Mouse (Mus musculus) forebrain, embryonic 16.5 days (tissue): ENCODE data around the gene Pcbp2. TPM values are rescaled to one million over a fixed set of nuclear protein-coding genes. Genes with fewer than 3 reads are reported as not detected.
A peak's percentile ranks its signal among the peaks of the same experiment; 100 is the strongest.

Experiments used
- ATAC-seq: fragments of 200-750 bp; cut with Nextera tagmentation; 2 replicates; pipeline ENCODE4 v1.8.0; 2017; ENCODE audit warnings: mild to moderate bottlenecking, moderate library complexity
- H3K27ac ChIP-seq: fragments of 300-500 bp; sonication (generic); 2 replicates; pipeline ENCODE4 v1.5.1; 2014; ENCODE audit warnings: low read length, control low read depth
- H3K27me3 ChIP-seq: fragments of 300-500 bp; sonication (generic); replicated peaks from 2 replicates; pipeline ENCODE4 v1.6.1; 2014; ENCODE audit warnings: low read length; ENCODE audit not compliant: control insufficient read depth, insufficient read depth
- H3K36me3 ChIP-seq: fragments of 300-500 bp; sonication (generic); 2 replicates; pipeline ENCODE4 v1.6.1; 2014; ENCODE audit not compliant: control insufficient read depth, insufficient read depth
- H3K4me1 ChIP-seq: fragments of 300-500 bp; sonication (generic); replicated peaks from 2 replicates; pipeline ENCODE4 v1.6.1; 2014; ENCODE audit warnings: low read length; ENCODE audit not compliant: control insufficient read depth, insufficient read depth
- H3K4me2 ChIP-seq: fragments of 300-500 bp; sonication (generic); 2 replicates; pipeline ENCODE4 v1.6.1; 2014; ENCODE audit warnings: mild to moderate bottlenecking, low read length, control low read depth
- H3K4me3 ChIP-seq: fragments of 300-500 bp; sonication (generic); replicated peaks from 2 replicates; pipeline ENCODE4 v1.5.1; 2014; ENCODE audit warnings: mild to moderate bottlenecking, low read length, control low read depth
- H3K9ac ChIP-seq: fragments of 300-500 bp; sonication (generic); replicated peaks from 2 replicates; pipeline ENCODE4 v1.6.1; 2014; ENCODE audit warnings: low read depth, low read length, control low read depth
- H3K9me3 ChIP-seq: fragments of 300-500 bp; sonication (generic); 2 replicates; pipeline ENCODE4 v1.6.1; 2016; ENCODE audit warnings: low read length; ENCODE audit not compliant: control insufficient read depth
- WGBS: fragments of 180-500 bp; shearing (Covaris S2); extraction: QIAGEN DNeasy Blood & Tissue Kit; methylation state at CpG from one replicate; pipeline ENCODE4 v1.1.7; 2014; 5-methylcytosine and 5-hydroxymethylcytosine counted together
- polyA plus RNA-seq: library from polyadenylated mRNA; unstranded; fragments of >200 nt; fragmentation: Nextera tagmentation; extraction: Ambion mirVana; gene quantifications from 2 replicates; pipeline ENCODE4 v1.2.1, GENCODE M21; 2015

Pcbp2 gene
- polyA plus RNA-seq, 1 experiment from 2014 or later: 144 TPM

GRCm38 (mm10) chr15:102510110-102510509, 39.8 kb downstream of the Pcbp2 start:
- Histone ChIP-seq H3K4me1 (peaks cover 60% of the 10 kb centered on the region), H3K9ac (peak overlapping the region; percentile 66), H3K27ac (peak overlapping the region; percentile 90), H3K36me3 (peaks cover 3% of the 10 kb centered on the region), H3K9me3 (no peaks in the 10 kb centered on the region), H3K27me3 (no peaks in the 10 kb centered on the region), H3K4me3 (peak overlapping the region; percentile 56), H3K4me2 (peak overlapping the region; percentile 65)
- ATAC-seq: peak; percentile 83
- 5% methylated on average over 9 of the region's 9 CpGs for WGBS

GRCm38 (mm10) chr15:102510590-102511284, 40.4 kb downstream of the Pcbp2 start:
- ATAC-seq: peak; percentile 93
- Histone ChIP-seq H3K27me3 (no peaks in the 10 kb centered on the region), H3K9ac (peak overlapping the region; percentile 66), H3K4me1 (peaks cover 67% of the 10 kb centered on the region), H3K27ac (peak overlapping the region; percentile 90), H3K4me2 (peak overlapping the region; percentile 65), H3K36me3 (peaks cover 3% of the 10 kb centered on the region), H3K9me3 (no peaks in the 10 kb centered on the region), H3K4me3 (peak overlapping the region; percentile 56)
- WGBS: 4% methylated on average over 34 of the region's 34 CpGs

- 14% methylated on average over 6 of the region's 6 CpGs for WGBS
- ATAC-seq: no peak
- no peaks in the 10 kb centered on the region for H3K9me3 ChIP-seq
- no peak overlapping the region for H3K9ac ChIP-seq
- peak overlapping the region; percentile 65 for H3K4me2 ChIP-seq
- no peak overlapping the region for H3K4me3 ChIP-seq
- peaks cover 71% of the 10 kb centered on the region for H3K4me1 ChIP-seq
- peak overlapping the region; percentile 90 for H3K27ac ChIP-seq
- peaks cover 3% of the 10 kb centered on the region for H3K36me3 ChIP-seq
- no peaks in the 10 kb centered on the region for H3K27me3 ChIP-seq
Measured at GRCm38 (mm10) chr15:102511285-102511833, 41.0 kb downstream of the Pcbp2 start.

GRCm38 (mm10) chr15:102512010-102512409, 41.7 kb downstream of the Pcbp2 start:
- H3K4me3 ChIP-seq: no peak overlapping the region
- H3K4me1 ChIP-seq: peaks cover 71% of the 10 kb centered on the region
- H3K27ac ChIP-seq: no peak overlapping the region
- peaks cover 3% of the 10 kb centered on the region for H3K36me3 ChIP-seq
- H3K27me3 ChIP-seq: no peaks in the 10 kb centered on the region
- no peaks in the 10 kb centered on the region for H3K9me3 ChIP-seq
- no peak overlapping the region for H3K9ac ChIP-seq
- no peak overlapping the region for H3K4me2 ChIP-seq
- no peak for ATAC-seq
- WGBS: 32% methylated on average over 5 of the region's 5 CpGs

DNA sequence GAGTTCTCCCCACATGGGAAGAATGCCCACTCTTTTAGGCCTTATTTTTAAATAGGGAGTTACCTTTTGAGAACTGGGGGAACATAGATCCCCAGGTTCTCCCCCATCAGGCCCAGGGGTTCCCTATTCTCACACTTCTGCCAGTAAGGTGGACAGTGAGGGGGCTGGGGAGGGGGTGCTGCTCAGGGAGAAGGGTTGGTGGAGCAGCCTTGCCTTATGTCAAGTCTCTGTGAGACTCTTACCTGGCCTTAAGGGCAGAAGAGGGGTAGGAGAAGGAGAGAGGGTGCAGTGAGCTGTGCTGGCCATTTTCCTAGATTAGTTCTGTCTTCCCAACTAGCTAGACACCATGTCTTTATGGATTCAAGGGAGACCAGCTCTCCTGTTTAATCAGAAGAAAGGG, 42.1 kb downstream of the Pcbp2 start:
- Histone ChIP-seq H3K4me1 (peaks cover 71% of the 10 kb centered on the region), H3K4me3 (no peak overlapping the region), H3K9me3 (no peaks in the 10 kb centered on the region), H3K27ac (no peak overlapping the region), H3K4me2 (no peak overlapping the region), H3K27me3 (no peaks in the 10 kb centered on the region), H3K9ac (no peak overlapping the region), H3K36me3 (peaks cover 2% of the 10 kb centered on the region)
- ATAC-seq: no peak

GRCm38 (mm10) chr15:102513004-102513403, 42.7 kb downstream of the Pcbp2 start:
- H3K36me3 ChIP-seq: no peaks in the 10 kb centered on the region
- no peak for ATAC-seq
- H3K4me1 ChIP-seq: peaks cover 71% of the 10 kb centered on the region
- H3K4me3 ChIP-seq: no peak overlapping the region
- H3K9me3 ChIP-seq: no peaks in the 10 kb centered on the region
- no peak overlapping the region for H3K4me2 ChIP-seq
- H3K27me3 ChIP-seq: no peaks in the 10 kb centered on the region
- no peak overlapping the region for H3K27ac ChIP-seq
- no peak overlapping the region for H3K9ac ChIP-seq
- WGBS: 86% methylated on average over 3 of the region's 3 CpGs

- Histone ChIP-seq H3K27ac (no peak overlapping the region), H3K4me2 (peak overlapping the region; percentile 96), H3K4me3 (peak overlapping the region; percentile 73), H3K36me3 (no peaks in the 10 kb centered on the region), H3K4me1 (peaks cover 66% of the 10 kb centered on the region), H3K9me3 (no peaks in the 10 kb centered on the region), H3K9ac (no peak overlapping the region), H3K27me3 (no peaks in the 10 kb centered on the region)
- ATAC-seq: no peak
- WGBS: 85% methylated on average over 2 of the region's 2 CpGs
Measured at GRCm38 (mm10) chr15:102515261-102515660, 44.9 kb downstream of the Pcbp2 start.

GRCm38 (mm10) chr15:102515791-102516190, 45.5 kb downstream of the Pcbp2 start:
- Histone ChIP-seq H3K4me1 (peaks cover 64% of the 10 kb centered on the region), H3K27me3 (no peaks in the 10 kb centered on the region), H3K9ac (peak overlapping the region; percentile 90), H3K36me3 (no peaks in the 10 kb centered on the region), H3K4me3 (peak overlapping the region; percentile 73), H3K9me3 (no peaks in the 10 kb centered on the region), H3K4me2 (peak overlapping the region; percentile 96), H3K27ac (peak overlapping the region; percentile 100)
- no peak for ATAC-seq
- WGBS: 38% methylated on average over 4 of the region's 4 CpGs

GRCm38 (mm10) chr15:102516293-102516692, 46.0 kb downstream of the Pcbp2 start:
- WGBS: 2% methylated on average over 9 of the region's 12 CpGs
- H3K4me1 ChIP-seq: peaks cover 59% of the 10 kb centered on the region
- no peaks in the 10 kb centered on the region for H3K27me3 ChIP-seq
- no peaks in the 10 kb centered on the region for H3K9me3 ChIP-seq
- ATAC-seq: no peak
- peak overlapping the region; percentile 90 for H3K9ac ChIP-seq
- peak overlapping the region; percentile 73 for H3K4me3 ChIP-seq
- peak overlapping the region; percentile 100 for H3K27ac ChIP-seq
- H3K4me2 ChIP-seq: peak overlapping the region; percentile 96
- H3K36me3 ChIP-seq: no peaks in the 10 kb centered on the region
